Mouse (Mus musculus): ENCODE data around the gene Slc37a1.
A peak's percentile ranks its signal among the peaks of the same experiment; 100 is the strongest.

Slc37a1 gene

GRCm38 (mm10) chr17:31286492-31286891 is at the start of gene Slc37a1:
TSS of gene Slc37a1 (plus strand) at chr17:31286792.
- no peak for DNase-seq (ENCODE audit: low spot score)

GRCm38 (mm10) chr17:31238234-31239020 is 48.2 kb upstream of the Slc37a1 start:
- DNase-seq (ENCODE audit: low spot score) = no peak

- no peak for DNase-seq (ENCODE audit: low spot score)
Measured at GRCm38 (mm10) chr17:31241156-31241555, 45.4 kb upstream of the Slc37a1 start.

- DNase-seq (ENCODE audit: low spot score) = no peak
Measured at GRCm38 (mm10) chr17:31242764-31243163, 43.8 kb upstream of the Slc37a1 start.

- DNase-seq (ENCODE audit: low spot score) = no peak
Measured at GRCm38 (mm10) chr17:31245321-31245720, 41.3 kb upstream of the Slc37a1 start.

GRCm38 (mm10) chr17:31247144-31247543 is 39.4 kb upstream of the Slc37a1 start:
- no peak for DNase-seq (ENCODE audit: low spot score)

- no peak for DNase-seq (ENCODE audit: low spot score)
Measured at GRCm38 (mm10) chr17:31253951-31254350, 32.6 kb upstream of the Slc37a1 start.

GRCm38 (mm10) chr17:31254463-31254931 is 32.1 kb upstream of the Slc37a1 start:
- DNase-seq (ENCODE audit: low spot score) = peak; percentile 88

GRCm38 (mm10) chr17:31257149-31257548 is 29.4 kb upstream of the Slc37a1 start:
- no peak for DNase-seq (ENCODE audit: low spot score)

GRCm38 (mm10) chr17:31257898-31258297 is 28.7 kb upstream of the Slc37a1 start:
- no peak for DNase-seq (ENCODE audit: low spot score)

- no peak for DNase-seq (ENCODE audit: low spot score)
Measured at GRCm38 (mm10) chr17:31258310-31258865, 28.2 kb upstream of the Slc37a1 start.

- DNase-seq (ENCODE audit: low spot score) = no peak
Measured at GRCm38 (mm10) chr17:31259145-31259544, 27.4 kb upstream of the Slc37a1 start.

GRCm38 (mm10) chr17:31259825-31260224 is 26.8 kb upstream of the Slc37a1 start:
- DNase-seq (ENCODE audit: low spot score) = peak; percentile 76

- DNase-seq (ENCODE audit: low spot score) = peak; percentile 97
Measured at GRCm38 (mm10) chr17:31260430-31260829, 26.2 kb upstream of the Slc37a1 start.

- DNase-seq (ENCODE audit: low spot score) = peak; percentile 54
Measured at GRCm38 (mm10) chr17:31261352-31261751, 25.2 kb upstream of the Slc37a1 start.

GRCm38 (mm10) chr17:31262715-31263114 is 23.9 kb upstream of the Slc37a1 start:
- DNase-seq (ENCODE audit: low spot score) = no peak

- DNase-seq (ENCODE audit: low spot score) = no peak
Measured at GRCm38 (mm10) chr17:31263770-31264169, 22.8 kb upstream of the Slc37a1 start.

- no peak for DNase-seq (ENCODE audit: low spot score)
Measured at GRCm38 (mm10) chr17:31264372-31264771, 22.2 kb upstream of the Slc37a1 start.

- DNase-seq (ENCODE audit: low spot score) = no peak
Measured at GRCm38 (mm10) chr17:31265171-31265572, 21.4 kb upstream of the Slc37a1 start.

GRCm38 (mm10) chr17:31265831-31266230 is 20.8 kb upstream of the Slc37a1 start:
- DNase-seq (ENCODE audit: low spot score) = no peak

GRCm38 (mm10) chr17:31266321-31266950 is 20.2 kb upstream of the Slc37a1 start:
- DNase-seq (ENCODE audit: low spot score) = no peak

- DNase-seq (ENCODE audit: low spot score) = peak; percentile 32
Measured at GRCm38 (mm10) chr17:31267138-31267537, 19.5 kb upstream of the Slc37a1 start.

- peak; percentile 41 for DNase-seq (ENCODE audit: low spot score)
Measured at GRCm38 (mm10) chr17:31267603-31268002, 19.0 kb upstream of the Slc37a1 start.
